Mouse (Mus musculus): ENCODE data around the gene Asna1. TPM values are rescaled to one million over a fixed set of nuclear protein-coding genes. Genes with fewer than 3 reads are reported as not detected.

The Asna1 gene
- polyA plus RNA-seq, 1 experiment from 2014 or later = 127 TPM

Small RNA genes lying within 50 kb of the gene (microRNA-seq; reads per million reads assigned to microRNA genes)
- 1.9 reads per million for gene Mir7070

Other genes starting within 250 kb of the Asna1 start
- gene Nfix, start 224.9 kb downstream of the Asna1 start, polyA plus RNA-seq (2016; fragmentation: Nextera tagmentation; extraction: Ambion mirVana) = 11.6 and 14.2 TPM in 2 replicates
- gene Dand5, start 202.5 kb downstream of the Asna1 start, polyA plus RNA-seq (2016; fragmentation: Nextera tagmentation; extraction: Ambion mirVana) = 6.6 and 7.1 TPM in 2 replicates
- gene Gadd45gip1, start 193.8 kb downstream of the Asna1 start, polyA plus RNA-seq (2016; fragmentation: Nextera tagmentation; extraction: Ambion mirVana) = 35.7 and 38.6 TPM in 2 replicates
- 88.8 and 101 TPM in 2 replicates for gene Rad23a, start 184.6 kb downstream of the Asna1 start, polyA plus RNA-seq (2016; fragmentation: Nextera tagmentation; extraction: Ambion mirVana)
- 792 and 820 TPM in 2 replicates for gene Calr, start 178.3 kb downstream of the Asna1 start, polyA plus RNA-seq (2016; fragmentation: Nextera tagmentation; extraction: Ambion mirVana)
- 92.2 and 98.9 TPM in 2 replicates for gene Farsa, start 168.3 kb downstream of the Asna1 start, polyA plus RNA-seq (2016; fragmentation: Nextera tagmentation; extraction: Ambion mirVana)
- gene Syce2, start 153.2 kb downstream of the Asna1 start, polyA plus RNA-seq (2016; fragmentation: Nextera tagmentation; extraction: Ambion mirVana) = 37.2 TPM in 2 replicates
- gene Gcdh, start 131.4 kb downstream of the Asna1 start, polyA plus RNA-seq (2016; fragmentation: Nextera tagmentation; extraction: Ambion mirVana) = 32.8 and 35.0 TPM in 2 replicates
- 3.7 and 4.2 TPM in 2 replicates for gene Klf1, start 123.4 kb downstream of the Asna1 start, polyA plus RNA-seq (2016; fragmentation: Nextera tagmentation; extraction: Ambion mirVana)
- gene Dnase2a, start 116.7 kb downstream of the Asna1 start, polyA plus RNA-seq (2016; fragmentation: Nextera tagmentation; extraction: Ambion mirVana) = 7.6 and 8.6 TPM in 2 replicates
- 36.8 and 37.9 TPM in 2 replicates for gene Mast1, start 87.9 kb downstream of the Asna1 start, polyA plus RNA-seq (2016; fragmentation: Nextera tagmentation; extraction: Ambion mirVana)
- 1.5 and 1.6 TPM in 2 replicates for gene Rtbdn, start 78.3 kb downstream of the Asna1 start, polyA plus RNA-seq (2016; fragmentation: Nextera tagmentation; extraction: Ambion mirVana)
- gene Gm49661, start 55.8 kb downstream of the Asna1 start, polyA plus RNA-seq (2016; fragmentation: Nextera tagmentation; extraction: Ambion mirVana) = not detected in 2 replicates
- gene Prdx2, start 55.7 kb downstream of the Asna1 start, polyA plus RNA-seq (2016; fragmentation: Nextera tagmentation; extraction: Ambion mirVana) = 1,088 and 1,187 TPM in 2 replicates
- 77.4 and 77.9 TPM in 2 replicates for gene Rnaseh2a, start 55.5 kb downstream of the Asna1 start, polyA plus RNA-seq (2016; fragmentation: Nextera tagmentation; extraction: Ambion mirVana)
- 6.0 and 7.5 TPM in 2 replicates for gene Junb, start 46.6 kb downstream of the Asna1 start, polyA plus RNA-seq (2016; fragmentation: Nextera tagmentation; extraction: Ambion mirVana)
- 16.3 and 18.7 TPM in 2 replicates for gene Hook2, start 34.7 kb downstream of the Asna1 start, polyA plus RNA-seq (2016; fragmentation: Nextera tagmentation; extraction: Ambion mirVana)
- not detected in 2 replicates for gene Best2, start 10.8 kb downstream of the Asna1 start, polyA plus RNA-seq (2016; fragmentation: Nextera tagmentation; extraction: Ambion mirVana)
- 162 and 174 TPM in 2 replicates for gene Trir, start 1.5 kb upstream of the Asna1 start, polyA plus RNA-seq (2016; fragmentation: Nextera tagmentation; extraction: Ambion mirVana)
- 41.3 and 41.9 TPM in 2 replicates for gene Tnpo2, start 11.6 kb upstream of the Asna1 start, polyA plus RNA-seq (2016; fragmentation: Nextera tagmentation; extraction: Ambion mirVana)
- gene Fbxw9, start 34.8 kb upstream of the Asna1 start, polyA plus RNA-seq (2016; fragmentation: Nextera tagmentation; extraction: Ambion mirVana) = 42.4 and 43.6 TPM in 2 replicates
- 0.85 and 1.2 TPM in 2 replicates for gene Gm5741, start 42.7 kb upstream of the Asna1 start, polyA plus RNA-seq (2016; fragmentation: Nextera tagmentation; extraction: Ambion mirVana)
- 69.2 and 76.9 TPM in 2 replicates for gene Dhps, start 46.5 kb upstream of the Asna1 start, polyA plus RNA-seq (2016; fragmentation: Nextera tagmentation; extraction: Ambion mirVana)
- gene Wdr83os, start 55.5 kb upstream of the Asna1 start, polyA plus RNA-seq (2016; fragmentation: Nextera tagmentation; extraction: Ambion mirVana) = 93.6 and 108 TPM in 2 replicates
- gene Wdr83, start 56.0 kb upstream of the Asna1 start, polyA plus RNA-seq (2016; fragmentation: Nextera tagmentation; extraction: Ambion mirVana) = 46.0 and 48.4 TPM in 2 replicates
- gene Man2b1, start 58.0 kb upstream of the Asna1 start, polyA plus RNA-seq (2016; fragmentation: Nextera tagmentation; extraction: Ambion mirVana) = 19.7 and 22.4 TPM in 2 replicates
- gene Zfp791, start 97.8 kb upstream of the Asna1 start, polyA plus RNA-seq (2016; fragmentation: Nextera tagmentation; extraction: Ambion mirVana) = 1.7 and 2.7 TPM in 2 replicates
- gene Cks1brt, start 126.6 kb upstream of the Asna1 start, polyA plus RNA-seq (2016; fragmentation: Nextera tagmentation; extraction: Ambion mirVana) = 0.09 TPM in 1 of 2 replicates, not detected in the other
- not detected in 2 replicates for gene Olfr371, start 200.7 kb upstream of the Asna1 start, polyA plus RNA-seq (2016; fragmentation: Nextera tagmentation; extraction: Ambion mirVana)